Mouse (Mus musculus): Measurements from ENCODE around the gene Phyhipl. TPM values are rescaled to one million over a fixed set of nuclear protein-coding genes. Genes with fewer than 3 reads are reported as not detected.

The Phyhipl gene
- polyA plus RNA-seq, 1 experiment = not detected

GRCm38 (mm10) chr10:70640075-70640737 lies 15.6 kb downstream of the Phyhipl start:
- TF ChIP-seq POLR2A (IDR thresholded peaks at IDR 0.05; ENCODE audit: insufficient read depth, low read depth, low read length) (no peak), CTCF (IDR thresholded peaks at IDR 0.05; ENCODE audit: insufficient read depth, low read depth, low read length) (no peak)
- H3K4me1 ChIP-seq (ENCODE audit: control insufficient read depth, insufficient read depth, low read length) = peaks cover 8% of the 10 kb centered on the region
- H3K4me3 ChIP-seq (ENCODE audit: insufficient read depth, low read depth, low read length) = no peak overlapping the region
- 56% methylated on average over 17 of the region's 17 CpGs for WGBS
- H3K27ac ChIP-seq (ENCODE audit: insufficient read depth, low read depth, low read length) = 0 out of 2 replicates have a peak overlapping the region, but pooled peaks have one; percentile 35

DNA sequence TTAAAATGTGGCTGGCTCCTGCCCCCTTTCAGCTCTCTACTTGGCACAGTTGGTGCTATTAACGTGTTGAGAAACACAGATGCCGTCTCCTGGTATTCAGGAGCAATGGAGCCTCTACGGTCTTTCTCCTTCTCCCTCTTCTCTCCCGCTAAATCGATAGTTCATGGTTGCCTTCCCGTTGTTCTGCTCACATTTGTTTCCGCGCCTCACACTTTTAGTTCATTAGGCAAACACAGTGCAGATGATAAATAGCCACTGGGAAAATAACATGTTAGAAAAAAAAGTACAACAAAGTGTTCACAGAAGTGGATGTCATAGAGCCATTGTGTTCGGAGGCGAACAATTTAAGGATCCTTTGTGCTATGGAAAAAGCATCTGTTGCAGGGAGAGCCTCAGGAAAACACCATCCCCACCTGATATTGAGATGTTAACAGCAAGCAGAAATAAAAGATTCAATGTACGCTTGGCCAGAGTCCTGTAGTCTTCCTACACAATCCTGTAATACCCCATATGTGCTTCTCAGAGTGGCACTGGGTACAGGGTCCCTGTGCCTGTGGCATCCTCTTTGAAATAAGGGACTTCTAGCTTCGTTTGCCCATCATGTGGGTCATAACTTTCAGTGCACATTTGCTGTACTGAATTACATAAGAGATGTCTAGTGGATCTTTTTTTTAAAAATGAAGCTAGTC lies 18.0 kb downstream of the Phyhipl start:
- no peak for TF ChIP-seq CTCF (IDR thresholded peaks at IDR 0.05; ENCODE audit: insufficient read depth, low read depth, low read length)
- TF ChIP-seq POLR2A (IDR thresholded peaks at IDR 0.05; ENCODE audit: insufficient read depth, low read depth, low read length) = no peak
- peaks cover 8% of the 10 kb centered on the region for H3K4me1 ChIP-seq (ENCODE audit: control insufficient read depth, insufficient read depth, low read length)
- 21% methylated on average over 12 of the region's 12 CpGs for WGBS
- H3K27ac ChIP-seq (ENCODE audit: insufficient read depth, low read depth, low read length) = peak overlapping the region; percentile 27
- H3K4me3 ChIP-seq (ENCODE audit: insufficient read depth, low read depth, low read length) = no peak overlapping the region

GRCm38 (mm10) chr10:70635261-70635660 lies 20.5 kb downstream of the Phyhipl start:
- Histone ChIP-seq H3K4me1 (ENCODE audit: control insufficient read depth, insufficient read depth, low read length) (peaks cover 6% of the 10 kb centered on the region), H3K4me3 (ENCODE audit: insufficient read depth, low read depth, low read length) (no peak overlapping the region), H3K27ac (ENCODE audit: insufficient read depth, low read depth, low read length) (no peak overlapping the region)
- TF ChIP-seq CTCF (IDR thresholded peaks at IDR 0.05; ENCODE audit: insufficient read depth, low read depth, low read length) (no peak), POLR2A (IDR thresholded peaks at IDR 0.05; ENCODE audit: insufficient read depth, low read depth, low read length) (no peak)
- 49% methylated on average over 1 of the region's 1 CpGs for WGBS

GRCm38 (mm10) chr10:70631142-70631541 lies 24.6 kb downstream of the Phyhipl start:
- TF ChIP-seq POLR2A (IDR thresholded peaks at IDR 0.05; ENCODE audit: insufficient read depth, low read depth, low read length) (no peak), CTCF (IDR thresholded peaks at IDR 0.05; ENCODE audit: insufficient read depth, low read depth, low read length) (no peak)
- 64% methylated on average over 1 of the region's 1 CpGs for WGBS
- H3K4me3 ChIP-seq (ENCODE audit: insufficient read depth, low read depth, low read length) = no peak overlapping the region

GRCm38 (mm10) chr10:70623461-70623860 lies 32.3 kb downstream of the Phyhipl start:
- Histone ChIP-seq H3K4me3 (ENCODE audit: insufficient read depth, low read depth, low read length) (no peak overlapping the region), H3K27ac (ENCODE audit: insufficient read depth, low read depth, low read length) (no peak overlapping the region), H3K4me1 (ENCODE audit: control insufficient read depth, insufficient read depth, low read length) (no peaks in the 10 kb centered on the region)
- TF ChIP-seq POLR2A (IDR thresholded peaks at IDR 0.05; ENCODE audit: insufficient read depth, low read depth, low read length) (no peak), CTCF (IDR thresholded peaks at IDR 0.05; ENCODE audit: insufficient read depth, low read depth, low read length) (no peak)
- WGBS = over 99% methylated on average over 3 of the region's 3 CpGs

More at GRCm38 (mm10) chr10:70631142-70631541, 24.6 kb downstream of the Phyhipl start:
- H3K27ac ChIP-seq (ENCODE audit: insufficient read depth, low read depth, low read length) = no peak overlapping the region
- H3K4me1 ChIP-seq (ENCODE audit: control insufficient read depth, insufficient read depth, low read length) = no peaks in the 10 kb centered on the region

DNA sequence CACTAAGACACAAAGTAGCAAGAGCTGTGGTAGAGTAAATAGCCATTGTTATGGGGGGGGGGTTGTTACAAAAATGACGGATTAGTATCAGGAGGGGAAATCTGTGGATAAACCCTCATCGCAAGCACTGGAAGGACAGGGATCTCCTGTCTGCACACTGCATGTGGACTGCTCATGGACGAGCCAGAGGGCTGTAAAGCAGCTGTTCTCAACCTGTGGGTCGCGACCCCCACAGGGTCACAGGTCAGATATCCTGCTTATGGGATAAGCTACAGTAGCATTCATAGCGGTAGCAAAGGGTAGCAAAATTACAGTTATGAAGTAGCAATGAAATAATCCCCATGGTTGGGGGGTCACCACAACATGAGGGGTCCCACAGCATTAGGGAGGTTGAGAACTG lies 39.4 kb downstream of the Phyhipl start:
- Histone ChIP-seq H3K4me1 (ENCODE audit: control insufficient read depth, insufficient read depth, low read length) (no peaks in the 10 kb centered on the region), H3K27ac (ENCODE audit: insufficient read depth, low read depth, low read length) (no peak overlapping the region), H3K4me3 (ENCODE audit: insufficient read depth, low read depth, low read length) (no peak overlapping the region)
- no peak for TF ChIP-seq POLR2A (IDR thresholded peaks at IDR 0.05; ENCODE audit: insufficient read depth, low read depth, low read length)
- no peak for TF ChIP-seq CTCF (IDR thresholded peaks at IDR 0.05; ENCODE audit: insufficient read depth, low read depth, low read length)
- 91% methylated on average over 6 of the region's 6 CpGs for WGBS

- Histone ChIP-seq H3K27ac (ENCODE audit: insufficient read depth, low read depth, low read length) (no peak overlapping the region), H3K4me3 (ENCODE audit: insufficient read depth, low read depth, low read length) (no peak overlapping the region), H3K4me1 (ENCODE audit: control insufficient read depth, insufficient read depth, low read length) (no peaks in the 10 kb centered on the region)
- WGBS = 97% methylated on average over 1 of the region's 1 CpGs
- TF ChIP-seq POLR2A (IDR thresholded peaks at IDR 0.05; ENCODE audit: insufficient read depth, low read depth, low read length) (no peak), CTCF (IDR thresholded peaks at IDR 0.05; ENCODE audit: insufficient read depth, low read depth, low read length) (no peak)
These were observed 44.1 kb downstream of the Phyhipl start for GRCm38 (mm10) chr10:70611633-70612032.

DNA sequence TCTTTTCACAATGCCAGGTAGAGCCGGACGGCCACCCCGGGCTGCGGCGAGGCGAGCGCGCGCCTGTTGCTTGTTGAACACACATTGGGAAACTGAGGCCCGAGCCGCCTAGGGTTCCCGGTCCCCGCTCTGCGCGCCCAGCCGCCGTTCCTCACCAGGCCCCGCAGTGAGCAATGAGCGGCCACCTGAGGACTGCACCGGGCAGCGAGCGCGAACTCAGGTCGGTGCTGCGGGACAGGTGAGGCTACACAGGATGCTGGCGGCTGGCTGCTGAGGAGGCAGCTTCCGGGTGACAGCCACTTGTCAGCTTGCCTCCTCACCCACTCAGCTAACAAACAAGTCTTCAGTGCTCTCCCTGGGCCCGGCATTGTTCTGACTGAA lies 55.9 kb downstream of the Phyhipl start:
- peak overlapping the region; percentile 77 for H3K27ac ChIP-seq (ENCODE audit: insufficient read depth, low read depth, low read length)
- under 1% methylated on average over 28 of the region's 28 CpGs for WGBS
- no peak for TF ChIP-seq CTCF (IDR thresholded peaks at IDR 0.05; ENCODE audit: insufficient read depth, low read depth, low read length)
- TF ChIP-seq POLR2A (IDR thresholded peaks at IDR 0.05; ENCODE audit: insufficient read depth, low read depth, low read length) = no peak
- H3K4me3 ChIP-seq (ENCODE audit: insufficient read depth, low read depth, low read length) = peak overlapping the region; percentile 63
- H3K4me1 ChIP-seq (ENCODE audit: control insufficient read depth, insufficient read depth, low read length) = no peaks in the 10 kb centered on the region
